Mouse (Mus musculus): ENCODE measurements at regions not wholly inside any gene's neighbourhood (a gene's known extent, or its start where the extent isn't known, plus 50 kb on each side); places are given as distances from the start of the nearest gene placed in this dataset.

GRCm38 (mm10) chr3:17772886-17773285 is 175.3 kb upstream of the Cypt12 start:
- no peaks in the 10 kb centered on the region for H3K36me3 ChIP-seq (ENCODE audit: control insufficient read depth, insufficient read depth, low read length)
- no peak for ATAC-seq (ENCODE audit: low FRiP score, low TSS enrichment)
- no peak overlapping the region for H3K4me2 ChIP-seq (ENCODE audit: low read length)
- no peak for DNase-seq
- no peak overlapping the region for H3K27ac ChIP-seq (replicated peaks; ENCODE audit: low read depth, low read length)
- no peak overlapping the region for H3K9ac ChIP-seq (replicated peaks; ENCODE audit: low read length)
- H3K4me1 ChIP-seq (ENCODE audit: control insufficient read depth, insufficient read depth, low read length), result no peaks in the 10 kb centered on the region
- WGBS, result 95% methylated on average over 1 of the region's 1 CpGs
- H3K9me3 ChIP-seq (ENCODE audit: control insufficient read depth, low read length), result no peaks in the 10 kb centered on the region
- H3K4me3 ChIP-seq (replicated peaks; ENCODE audit: low read depth, low read length), result no peak overlapping the region
- H3K27me3 ChIP-seq (ENCODE audit: control insufficient read depth, insufficient read depth, low read length), result no peaks in the 10 kb centered on the region

DNA sequence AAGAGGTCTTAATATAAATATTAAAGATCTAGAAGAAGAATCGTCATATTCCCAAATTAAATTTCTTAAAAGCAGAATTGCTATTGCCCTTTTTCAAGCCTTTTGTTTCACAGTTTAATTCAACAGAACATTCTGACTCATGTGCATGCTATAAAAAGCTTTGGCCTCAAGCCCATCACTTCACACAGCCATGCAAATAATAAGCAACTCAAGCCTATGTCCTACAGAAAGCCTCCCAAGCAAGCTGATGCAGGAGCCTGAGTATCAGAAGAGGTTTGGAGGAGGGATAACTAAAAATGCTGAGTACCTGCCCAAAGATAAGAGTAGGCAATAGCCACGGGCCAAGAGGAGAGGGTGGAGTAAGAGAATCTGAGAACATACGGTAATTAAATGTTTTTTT is 169.1 kb upstream of the Cypt12 start:
- H3K9me3 ChIP-seq (ENCODE audit: control insufficient read depth, low read length), result no peaks in the 10 kb centered on the region
- no peak overlapping the region for H3K9ac ChIP-seq (replicated peaks; ENCODE audit: low read length)
- no peak overlapping the region for H3K4me3 ChIP-seq (replicated peaks; ENCODE audit: low read depth, low read length)
- DNase-seq (no peak), ATAC-seq (ENCODE audit: low FRiP score, low TSS enrichment) (no peak)
- H3K4me1 ChIP-seq (ENCODE audit: control insufficient read depth, insufficient read depth, low read length), result no peaks in the 10 kb centered on the region
- 95% methylated on average over 3 of the region's 3 CpGs for WGBS
- H3K4me2 ChIP-seq (ENCODE audit: low read length), result no peak overlapping the region
- H3K36me3 ChIP-seq (ENCODE audit: control insufficient read depth, insufficient read depth, low read length), result no peaks in the 10 kb centered on the region
- no peak overlapping the region for H3K27ac ChIP-seq (replicated peaks; ENCODE audit: low read depth, low read length)
- no peaks in the 10 kb centered on the region for H3K27me3 ChIP-seq (ENCODE audit: control insufficient read depth, insufficient read depth, low read length)

DNA sequence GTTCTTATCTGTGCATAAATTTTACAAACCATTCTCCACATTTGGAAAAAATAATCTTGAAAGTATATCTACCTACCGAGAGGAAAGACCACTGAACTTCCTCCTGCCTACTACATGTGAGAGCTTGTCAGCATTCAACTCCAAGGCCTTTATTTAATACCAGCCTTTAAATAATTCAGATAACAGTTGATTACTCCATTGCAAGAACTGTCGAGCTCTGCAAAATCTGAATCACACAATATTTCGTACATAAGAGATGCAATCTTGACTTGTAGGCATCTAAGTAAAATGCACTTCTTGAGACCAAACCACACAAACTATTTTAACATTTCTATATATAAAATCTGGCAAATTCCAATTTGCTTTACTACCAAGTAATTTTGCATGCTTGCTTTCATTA is 164.1 kb upstream of the Cypt12 start:
- peaks cover 24% of the 10 kb centered on the region for H3K4me1 ChIP-seq (ENCODE audit: control insufficient read depth, insufficient read depth, low read length)
- H3K36me3 ChIP-seq (ENCODE audit: control insufficient read depth, insufficient read depth, low read length), result no peaks in the 10 kb centered on the region
- H3K9me3 ChIP-seq (ENCODE audit: control insufficient read depth, low read length), result no peaks in the 10 kb centered on the region
- WGBS, result 11% methylated on average over 3 of the region's 3 CpGs
- peak overlapping the region; percentile 64 for H3K9ac ChIP-seq (replicated peaks; ENCODE audit: low read length)
- peak overlapping the region; percentile 94 for H3K4me3 ChIP-seq (replicated peaks; ENCODE audit: low read depth, low read length)
- no peaks in the 10 kb centered on the region for H3K27me3 ChIP-seq (ENCODE audit: control insufficient read depth, insufficient read depth, low read length)
- DNase-seq, result peak; percentile 66
- peak overlapping the region; percentile 93 for H3K27ac ChIP-seq (replicated peaks; ENCODE audit: low read depth, low read length)
- no peak for ATAC-seq (ENCODE audit: low FRiP score, low TSS enrichment)
- H3K4me2 ChIP-seq (ENCODE audit: low read length), result peak overlapping the region; percentile 100

DNA sequence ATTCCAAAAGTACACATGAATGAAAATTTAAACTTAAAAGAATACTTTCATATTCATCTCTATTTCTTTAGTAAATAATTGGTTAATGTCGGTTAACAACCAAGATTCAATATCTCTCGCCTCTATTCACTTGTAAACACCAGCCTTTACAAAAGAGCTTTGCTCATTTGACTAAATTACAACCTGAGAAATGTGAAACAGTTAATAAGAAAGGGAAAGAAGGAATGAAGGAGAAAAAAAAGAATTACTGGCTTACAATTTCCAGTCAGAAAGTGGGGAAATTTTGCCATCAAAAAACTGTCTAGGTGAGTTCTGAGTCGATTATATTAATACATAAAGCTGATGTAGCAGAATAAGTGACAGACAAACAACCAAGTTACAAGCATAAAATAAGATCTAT is 163.6 kb upstream of the Cypt12 start:
- ATAC-seq (ENCODE audit: low FRiP score, low TSS enrichment), result no peak
- peak overlapping the region; percentile 100 for H3K4me2 ChIP-seq (ENCODE audit: low read length)

GRCm38 (mm10) chr3:17785106-17786022 is 162.8 kb upstream of the Cypt12 start:
- no peaks in the 10 kb centered on the region for H3K9me3 ChIP-seq (ENCODE audit: control insufficient read depth, low read length)
- DNase-seq (peak; percentile 79), ATAC-seq (ENCODE audit: low FRiP score, low TSS enrichment) (no peak)
- H3K4me3 ChIP-seq (replicated peaks; ENCODE audit: low read depth, low read length), result peak overlapping the region; percentile 94
- H3K4me1 ChIP-seq (ENCODE audit: control insufficient read depth, insufficient read depth, low read length), result peaks cover 24% of the 10 kb centered on the region
- WGBS, result 2% methylated on average over 21 of the region's 21 CpGs
- H3K27me3 ChIP-seq (ENCODE audit: control insufficient read depth, insufficient read depth, low read length), result no peaks in the 10 kb centered on the region
- H3K4me2 ChIP-seq (ENCODE audit: low read length), result peak overlapping the region; percentile 100
- H3K27ac ChIP-seq (replicated peaks; ENCODE audit: low read depth, low read length), result peak overlapping the region; percentile 100
- H3K9ac ChIP-seq (replicated peaks; ENCODE audit: low read length), result peak overlapping the region; percentile 98
- no peaks in the 10 kb centered on the region for H3K36me3 ChIP-seq (ENCODE audit: control insufficient read depth, insufficient read depth, low read length)

More for the DNA sequence above, 163.6 kb upstream of the Cypt12 start:
- no peaks in the 10 kb centered on the region for H3K27me3 ChIP-seq (ENCODE audit: control insufficient read depth, insufficient read depth, low read length)
- DNase-seq, result peak; percentile 41
- no peaks in the 10 kb centered on the region for H3K36me3 ChIP-seq (ENCODE audit: control insufficient read depth, insufficient read depth, low read length)
- WGBS, result 8% methylated on average over 3 of the region's 3 CpGs
- H3K27ac ChIP-seq (replicated peaks; ENCODE audit: low read depth, low read length), result peak overlapping the region; percentile 100
- H3K4me1 ChIP-seq (ENCODE audit: control insufficient read depth, insufficient read depth, low read length), result peaks cover 24% of the 10 kb centered on the region
- H3K4me3 ChIP-seq (replicated peaks; ENCODE audit: low read depth, low read length), result peak overlapping the region; percentile 94
- peak overlapping the region; percentile 98 for H3K9ac ChIP-seq (replicated peaks; ENCODE audit: low read length)
- no peaks in the 10 kb centered on the region for H3K9me3 ChIP-seq (ENCODE audit: control insufficient read depth, low read length)

GRCm38 (mm10) chr3:17786023-17786720 is 162.0 kb upstream of the Cypt12 start:
- peak; percentile 53 for ATAC-seq (ENCODE audit: low FRiP score, low TSS enrichment)
- under 1% methylated on average over 56 of the region's 56 CpGs for WGBS
- H3K4me3 ChIP-seq (replicated peaks; ENCODE audit: low read depth, low read length), result peak overlapping the region; percentile 94

GRCm38 (mm10) chr3:17786721-17787442 is 161.3 kb upstream of the Cypt12 start:
- DNase-seq, result peak; percentile 83
- peak overlapping the region; percentile 100 for H3K4me2 ChIP-seq (ENCODE audit: low read length)
- peak; percentile 75 for ATAC-seq (ENCODE audit: low FRiP score, low TSS enrichment)
- H3K9me3 ChIP-seq (ENCODE audit: control insufficient read depth, low read length), result no peaks in the 10 kb centered on the region
- H3K4me3 ChIP-seq (replicated peaks; ENCODE audit: low read depth, low read length), result peak overlapping the region; percentile 94
- H3K4me1 ChIP-seq (ENCODE audit: control insufficient read depth, insufficient read depth, low read length), result peaks cover 24% of the 10 kb centered on the region
- H3K9ac ChIP-seq (replicated peaks; ENCODE audit: low read length), result peak overlapping the region; percentile 98
- peak overlapping the region; percentile 100 for H3K27ac ChIP-seq (replicated peaks; ENCODE audit: low read depth, low read length)
- under 1% methylated on average over 35 of the region's 35 CpGs for WGBS
- no peaks in the 10 kb centered on the region for H3K36me3 ChIP-seq (ENCODE audit: control insufficient read depth, insufficient read depth, low read length)
- H3K27me3 ChIP-seq (ENCODE audit: control insufficient read depth, insufficient read depth, low read length), result no peaks in the 10 kb centered on the region

More at GRCm38 (mm10) chr3:17786023-17786720, 162.0 kb upstream of the Cypt12 start:
- peak overlapping the region; percentile 100 for H3K27ac ChIP-seq (replicated peaks; ENCODE audit: low read depth, low read length)
- H3K4me1 ChIP-seq (ENCODE audit: control insufficient read depth, insufficient read depth, low read length), result peaks cover 24% of the 10 kb centered on the region
- DNase-seq, result peak; percentile 86
- H3K9me3 ChIP-seq (ENCODE audit: control insufficient read depth, low read length), result no peaks in the 10 kb centered on the region
- H3K36me3 ChIP-seq (ENCODE audit: control insufficient read depth, insufficient read depth, low read length), result no peaks in the 10 kb centered on the region
- peak overlapping the region; percentile 98 for H3K9ac ChIP-seq (replicated peaks; ENCODE audit: low read length)
- no peaks in the 10 kb centered on the region for H3K27me3 ChIP-seq (ENCODE audit: control insufficient read depth, insufficient read depth, low read length)
- peak overlapping the region; percentile 100 for H3K4me2 ChIP-seq (ENCODE audit: low read length)

Data from midbrain, embryonic 14.5 days (tissue).